Mouse (Mus musculus): Measurements from ENCODE around the gene Serpinf2. TPM values are rescaled to one million over a fixed set of nuclear protein-coding genes. Genes with fewer than 3 reads are reported as not detected.

Gene Serpinf2
- polyA plus RNA-seq, 1 experiment from 2014 or later: 5.4 TPM

- WGBS (ENCODE audit: insufficient replicate concordance): 79% methylated on average over 11 of the region's 11 CpGs
- Histone ChIP-seq H3K4me2 (no peak overlapping the region), H3K4me3 (ENCODE audit: low read depth, low read length) (no peak overlapping the region), H3K9me3 (replicated peaks; ENCODE audit: control insufficient read depth, low read length) (peaks cover 4% of the 10 kb centered on the region; the same call in 1 of the 2 replicates), H3K36me3 (ENCODE audit: control insufficient read depth, insufficient read depth, low read length) (no peaks in the 10 kb centered on the region), H3K27ac (ENCODE audit: low read depth, low read length) (no peak overlapping the region), H3K4me1 (ENCODE audit: control insufficient read depth, insufficient read depth, low read length) (no peaks in the 10 kb centered on the region), H3K9ac (ENCODE audit: low read depth, low read length) (no peak overlapping the region), H3K27me3 (ENCODE audit: control insufficient read depth, insufficient read depth, low read length) (no peaks in the 10 kb centered on the region)
- ATAC-seq (replicated peaks; ENCODE audit: insufficient number of reproducible peaks, low FRiP score, low TSS enrichment): no peak
These were observed 8.1 kb downstream of the Serpinf2 start for GRCm38 (mm10) chr11:75431307-75431706.

GRCm38 (mm10) chr11:75429019-75429705, 10.2 kb downstream of the Serpinf2 start:
- 73% methylated on average over 9 of the region's 9 CpGs for WGBS (ENCODE audit: insufficient replicate concordance)
- H3K4me2 ChIP-seq: no peak overlapping the region
- ATAC-seq (replicated peaks; ENCODE audit: insufficient number of reproducible peaks, low FRiP score, low TSS enrichment): no peak

GRCm38 (mm10) chr11:75424459-75424858, 14.9 kb downstream of the Serpinf2 start:
- WGBS (ENCODE audit: insufficient replicate concordance): 84% methylated on average over 3 of the region's 3 CpGs
- Histone ChIP-seq H3K4me1 (ENCODE audit: control insufficient read depth, insufficient read depth, low read length) (peaks cover 7% of the 10 kb centered on the region; the same call in 1 of the 2 replicates), H3K9ac (ENCODE audit: low read depth, low read length) (no peak overlapping the region), H3K36me3 (ENCODE audit: control insufficient read depth, insufficient read depth, low read length) (no peaks in the 10 kb centered on the region), H3K9me3 (replicated peaks; ENCODE audit: control insufficient read depth, low read length) (no peaks in the 10 kb centered on the region), H3K4me2 (no peak overlapping the region), H3K27ac (ENCODE audit: low read depth, low read length) (no peak overlapping the region), H3K27me3 (ENCODE audit: control insufficient read depth, insufficient read depth, low read length) (no peaks in the 10 kb centered on the region), H3K4me3 (ENCODE audit: low read depth, low read length) (no peak overlapping the region)
- ATAC-seq (replicated peaks; ENCODE audit: insufficient number of reproducible peaks, low FRiP score, low TSS enrichment): no peak

More at GRCm38 (mm10) chr11:75429019-75429705, 10.2 kb downstream of the Serpinf2 start:
- Histone ChIP-seq H3K4me1 (ENCODE audit: control insufficient read depth, insufficient read depth, low read length) (no peaks in the 10 kb centered on the region), H3K4me3 (ENCODE audit: low read depth, low read length) (no peak overlapping the region), H3K27ac (ENCODE audit: low read depth, low read length) (no peak overlapping the region), H3K9ac (ENCODE audit: low read depth, low read length) (no peak overlapping the region), H3K9me3 (replicated peaks; ENCODE audit: control insufficient read depth, low read length) (peaks cover 2% of the 10 kb centered on the region; the same call in 1 of the 2 replicates), H3K36me3 (ENCODE audit: control insufficient read depth, insufficient read depth, low read length) (no peaks in the 10 kb centered on the region), H3K27me3 (ENCODE audit: control insufficient read depth, insufficient read depth, low read length) (no peaks in the 10 kb centered on the region)

GRCm38 (mm10) chr11:75424033-75424432, 15.4 kb downstream of the Serpinf2 start:
- H3K9me3 ChIP-seq (replicated peaks; ENCODE audit: control insufficient read depth, low read length): no peaks in the 10 kb centered on the region
- H3K27me3 ChIP-seq (ENCODE audit: control insufficient read depth, insufficient read depth, low read length): no peaks in the 10 kb centered on the region
- 85% methylated on average over 9 of the region's 9 CpGs for WGBS (ENCODE audit: insufficient replicate concordance)
- no peak overlapping the region for H3K4me2 ChIP-seq
- H3K4me1 ChIP-seq (ENCODE audit: control insufficient read depth, insufficient read depth, low read length): peaks cover 7% of the 10 kb centered on the region; the same call in 1 of the 2 replicates
- no peak overlapping the region for H3K27ac ChIP-seq (ENCODE audit: low read depth, low read length)
- no peak overlapping the region for H3K4me3 ChIP-seq (ENCODE audit: low read depth, low read length)
- no peak overlapping the region for H3K9ac ChIP-seq (ENCODE audit: low read depth, low read length)
- no peak for ATAC-seq (replicated peaks; ENCODE audit: insufficient number of reproducible peaks, low FRiP score, low TSS enrichment)
- H3K36me3 ChIP-seq (ENCODE audit: control insufficient read depth, insufficient read depth, low read length): no peaks in the 10 kb centered on the region

- Histone ChIP-seq H3K9me3 (replicated peaks; ENCODE audit: control insufficient read depth, low read length) (no peaks in the 10 kb centered on the region), H3K27ac (ENCODE audit: low read depth, low read length) (no peak overlapping the region), H3K9ac (ENCODE audit: low read depth, low read length) (no peak overlapping the region), H3K36me3 (ENCODE audit: control insufficient read depth, insufficient read depth, low read length) (no peaks in the 10 kb centered on the region), H3K27me3 (ENCODE audit: control insufficient read depth, insufficient read depth, low read length) (no peaks in the 10 kb centered on the region), H3K4me2 (no peak overlapping the region), H3K4me3 (ENCODE audit: low read depth, low read length) (no peak overlapping the region), H3K4me1 (ENCODE audit: control insufficient read depth, insufficient read depth, low read length) (peaks cover 7% of the 10 kb centered on the region; the same call in 1 of the 2 replicates)
- ATAC-seq (replicated peaks; ENCODE audit: insufficient number of reproducible peaks, low FRiP score, low TSS enrichment): no peak
- 87% methylated on average over 3 of the region's 3 CpGs for WGBS (ENCODE audit: insufficient replicate concordance)
These were observed 16.3 kb downstream of the Serpinf2 start for GRCm38 (mm10) chr11:75423091-75423490.

- WGBS (ENCODE audit: insufficient replicate concordance): 33% methylated on average over 10 of the region's 10 CpGs
- H3K27ac ChIP-seq (ENCODE audit: low read depth, low read length): peak within 1 kb of the TSS; percentile 41; the same call in 1 of the 2 replicates
These were observed 17.2 kb downstream of the Serpinf2 start, which contains the start of gene Serpinf1 for GRCm38 (mm10) chr11:75422013-75422792. Gene Serpinf1, minus strand, starts transcription at chr11:75422701.

GRCm38 (mm10) chr11:75421375-75422012, 17.9 kb downstream of the Serpinf2 start:
- no peaks in the 10 kb centered on the region for H3K27me3 ChIP-seq (ENCODE audit: control insufficient read depth, insufficient read depth, low read length)
- peak overlapping the region; percentile 41; the same call in 1 of the 2 replicates for H3K27ac ChIP-seq (ENCODE audit: low read depth, low read length)
- peak overlapping the region; percentile 16 for H3K4me3 ChIP-seq (ENCODE audit: low read depth, low read length)
- peak overlapping the region; percentile 42 for H3K4me2 ChIP-seq
- H3K9ac ChIP-seq (ENCODE audit: low read depth, low read length): peak overlapping the region; percentile 1
- WGBS (ENCODE audit: insufficient replicate concordance): 51% methylated on average over 6 of the region's 6 CpGs
- no peaks in the 10 kb centered on the region for H3K9me3 ChIP-seq (replicated peaks; ENCODE audit: control insufficient read depth, low read length)
- ATAC-seq (replicated peaks; ENCODE audit: insufficient number of reproducible peaks, low FRiP score, low TSS enrichment): no peak; the same call in 1 of the 2 replicates
- H3K36me3 ChIP-seq (ENCODE audit: control insufficient read depth, insufficient read depth, low read length): no peaks in the 10 kb centered on the region
- H3K4me1 ChIP-seq (ENCODE audit: control insufficient read depth, insufficient read depth, low read length): peaks cover 7% of the 10 kb centered on the region; the same call in 1 of the 2 replicates

More at GRCm38 (mm10) chr11:75422013-75422792, 17.2 kb downstream of the Serpinf2 start, which contains the start of gene Serpinf1:
- peak within 1 kb of the TSS; percentile 42 for H3K4me2 ChIP-seq
- peak within 1 kb of the TSS; percentile 16 for H3K4me3 ChIP-seq (ENCODE audit: low read depth, low read length)
- no peak for ATAC-seq (replicated peaks; ENCODE audit: insufficient number of reproducible peaks, low FRiP score, low TSS enrichment)
- no peaks in the 10 kb centered on the region for H3K36me3 ChIP-seq (ENCODE audit: control insufficient read depth, insufficient read depth, low read length)
- H3K9ac ChIP-seq (ENCODE audit: low read depth, low read length): peak within 1 kb of the TSS; percentile 1; the same call in 1 of the 2 replicates
- no peaks in the 10 kb centered on the region for H3K9me3 ChIP-seq (replicated peaks; ENCODE audit: control insufficient read depth, low read length)
- H3K27me3 ChIP-seq (ENCODE audit: control insufficient read depth, insufficient read depth, low read length): no peaks in the 10 kb centered on the region
- peaks cover 7% of the 10 kb centered on the region; the same call in 1 of the 2 replicates for H3K4me1 ChIP-seq (ENCODE audit: control insufficient read depth, insufficient read depth, low read length)

GRCm38 (mm10) chr11:75420810-75421374, 18.5 kb downstream of the Serpinf2 start:
- Histone ChIP-seq H3K4me3 (ENCODE audit: low read depth, low read length) (no peak overlapping the region), H3K9ac (ENCODE audit: low read depth, low read length) (peak overlapping the region; percentile 1; the same call in 1 of the 2 replicates), H3K27me3 (ENCODE audit: control insufficient read depth, insufficient read depth, low read length) (no peaks in the 10 kb centered on the region), H3K36me3 (ENCODE audit: control insufficient read depth, insufficient read depth, low read length) (no peaks in the 10 kb centered on the region), H3K9me3 (replicated peaks; ENCODE audit: control insufficient read depth, low read length) (no peaks in the 10 kb centered on the region), H3K4me2 (peak overlapping the region; percentile 42; the same call in 1 of the 2 replicates), H3K4me1 (ENCODE audit: control insufficient read depth, insufficient read depth, low read length) (peaks cover 9% of the 10 kb centered on the region; the same call in 1 of the 2 replicates), H3K27ac (ENCODE audit: low read depth, low read length) (no peak overlapping the region)
- 67% methylated on average over 5 of the region's 5 CpGs for WGBS (ENCODE audit: insufficient replicate concordance)
- ATAC-seq (replicated peaks; ENCODE audit: insufficient number of reproducible peaks, low FRiP score, low TSS enrichment): no peak
